In genomic region chr8:120133169-120133568, GRCm38 (mm10) we compare ENCODE assay signal across 17 mouse cellular contexts. TPM values are rescaled to one million over a fixed set of nuclear protein-coding genes. Genes with fewer than 3 reads are reported as not detected.
DNase-seq lines count a peak whose midpoint lies in the region; ATAC-seq and TF ChIP-seq lines count a peak whose summit lies in the region.
"Had no signal": no experiment of that assay in that cellular context is flagged by ENCODE, and none has a peak within 500 bp of the region (broad histone marks: within the 10 kb centered on the region; RNA-seq: fewer than 3 reads in every experiment).

No protein-coding gene starts in this region.

- no peak for ATAC-seq in hindbrain, postnatal 0 days
- ATAC-seq in hindbrain, embryonic 12.5 days (ENCODE audit: low FRiP score), result no peak
- ATAC-seq in forebrain, embryonic 12.5 days (ENCODE audit: low FRiP score), result no peak

- 77% methylated on average over 7 of the region's 7 CpGs for WGBS in hindbrain, postnatal 0 days
- WGBS in hindbrain, embryonic 12.5 days, result 88% methylated on average over 7 of the region's 7 CpGs
- 85% methylated on average over 7 of the region's 7 CpGs for WGBS in forebrain, embryonic 12.5 days

- no peak overlapping the region for H3K4me2 ChIP-seq in hindbrain, postnatal 0 days (ENCODE audit: low read depth, low read length)
- no peak overlapping the region for H3K4me2 ChIP-seq in hindbrain, embryonic 12.5 days (replicated peaks)
- no peak overlapping the region for H3K4me2 ChIP-seq in forebrain, embryonic 12.5 days
- H3K4me2 ChIP-seq: heart, embryonic 13.5 days; limb, embryonic 13.5 days had no signal

- no peaks in the 10 kb centered on the region for H3K27me3 ChIP-seq in hindbrain, postnatal 0 days (ENCODE audit: insufficient read depth, low read length)
- H3K27me3 ChIP-seq in hindbrain, embryonic 12.5 days, result 0 out of 2 replicates have a peak, but pooled peaks cover 4% of the 10 kb centered on the region
- no peaks in the 10 kb centered on the region for H3K27me3 ChIP-seq in forebrain, embryonic 12.5 days
- H3K27me3 ChIP-seq: heart, embryonic 13.5 days; limb, embryonic 13.5 days had no signal

- no peak for TF ChIP-seq CTCF in hindbrain, postnatal 0 days (IDR thresholded peaks at IDR 0.05; ENCODE audit: low read depth)

- no peaks in the 10 kb centered on the region for H3K36me3 ChIP-seq in hindbrain, postnatal 0 days (ENCODE audit: insufficient read depth, low read length)
- no peaks in the 10 kb centered on the region for H3K36me3 ChIP-seq in hindbrain, embryonic 12.5 days
- no peaks in the 10 kb centered on the region for H3K36me3 ChIP-seq in forebrain, embryonic 12.5 days (replicated peaks)
- H3K36me3 ChIP-seq: G1E; hindbrain, embryonic 10.5 days; limb, embryonic 13.5 days had no signal

- no peak overlapping the region for H3K4me3 ChIP-seq in hindbrain, postnatal 0 days (ENCODE audit: low read length)
- no peak overlapping the region for H3K4me3 ChIP-seq in hindbrain, embryonic 12.5 days
- no peak overlapping the region for H3K4me3 ChIP-seq in forebrain, embryonic 12.5 days (replicated peaks)
- H3K4me3 ChIP-seq: heart, embryonic 13.5 days; hindbrain, embryonic 10.5 days; limb, embryonic 13.5 days; megakaryocyte, embryonic 14.5 days had no signal

- DNase-seq in hindbrain, postnatal 0 days (ENCODE audit: low spot score), result peak; percentile 1
- peak; percentile 97 for DNase-seq in cerebellum, adult 11-12 months
- peak; percentile 83 to 85 for DNase-seq in cerebellum, postnatal 14 days
- DNase-seq in kidney, postnatal 25 days, result peak; percentile 84 to 88
- DNase-seq in lung, postnatal 14 days, result no peak
- DNase-seq: gastrocnemius, postnatal 14 days; lung, adult 18-20 months had no signal

- no peak overlapping the region for H3K9ac ChIP-seq in hindbrain, postnatal 0 days (replicated peaks; ENCODE audit: low read length)
- H3K9ac ChIP-seq in hindbrain, embryonic 12.5 days, result no peak overlapping the region
- H3K9ac ChIP-seq in forebrain, embryonic 12.5 days, result no peak overlapping the region
- H3K9ac ChIP-seq: heart, embryonic 13.5 days; limb, embryonic 13.5 days had no signal

- no peak overlapping the region for H3K27ac ChIP-seq in hindbrain, postnatal 0 days
- no peak overlapping the region for H3K27ac ChIP-seq in hindbrain, embryonic 12.5 days
- no peak overlapping the region for H3K27ac ChIP-seq in forebrain, embryonic 12.5 days
- H3K27ac ChIP-seq: heart, embryonic 13.5 days; hindbrain, embryonic 10.5 days; limb, embryonic 13.5 days; stomach, postnatal 0 days had no signal

- 0 out of 2 replicates have a peak, but pooled peaks cover 9% of the 10 kb centered on the region for H3K4me1 ChIP-seq in hindbrain, postnatal 0 days (ENCODE audit: insufficient read depth, low read length)
- H3K4me1 ChIP-seq in hindbrain, embryonic 12.5 days, result peaks cover 6% of the 10 kb centered on the region
- peaks cover 10% of the 10 kb centered on the region for H3K4me1 ChIP-seq in forebrain, embryonic 12.5 days
- H3K4me1 ChIP-seq: limb, embryonic 13.5 days had no signal

- no peaks in the 10 kb centered on the region for H3K9me3 ChIP-seq in hindbrain, postnatal 0 days (ENCODE audit: low read length)
- H3K9me3 ChIP-seq in hindbrain, embryonic 12.5 days (replicated peaks), result no peaks in the 10 kb centered on the region
- H3K9me3 ChIP-seq in forebrain, embryonic 12.5 days, result 0 out of 2 replicates have a peak, but pooled peaks cover 3% of the 10 kb centered on the region
- H3K9me3 ChIP-seq: G1E; heart, embryonic 13.5 days; limb, embryonic 13.5 days had no signal

RNA-seq across cellular contexts. Expression of gene 6430548M08Rik, which starts 19.2 kb away (rescaled TPM):
- 66.1 and 75.6 TPM in 2 replicates for total RNA-seq in hindbrain, postnatal 0 days (2014; rRNA removed)
- polyA plus RNA-seq in hindbrain, postnatal 0 days (2015; fragmentation: Nextera tagmentation; extraction: Ambion mirVana), result 33.9 and 35.6 TPM in 2 replicates
- polyA plus RNA-seq in hindbrain, embryonic 12.5 days (2016; fragmentation: Nextera tagmentation; extraction: Ambion mirVana), result 17.2 and 18.5 TPM in 2 replicates
- 12.9 and 14.1 TPM in 2 replicates for polyA plus RNA-seq in forebrain, embryonic 12.5 days (2016; fragmentation: Nextera tagmentation; extraction: Ambion mirVana)

RNA-seq across cellular contexts. Expression of gene Zdhhc7, which starts 31.9 kb away (rescaled TPM):
- total RNA-seq in hindbrain, postnatal 0 days (2014; rRNA removed), result 37.7 and 46.2 TPM in 2 replicates
- polyA plus RNA-seq in hindbrain, postnatal 0 days (2015; fragmentation: Nextera tagmentation; extraction: Ambion mirVana), result 25.3 and 26.6 TPM in 2 replicates
- polyA plus RNA-seq in hindbrain, embryonic 12.5 days (2016; fragmentation: Nextera tagmentation; extraction: Ambion mirVana), result 30.6 and 36.8 TPM in 2 replicates
- polyA plus RNA-seq in forebrain, embryonic 12.5 days (2016; fragmentation: Nextera tagmentation; extraction: Ambion mirVana), result 30.4 and 31.0 TPM in 2 replicates

RNA-seq across cellular contexts. Expression of gene Fam92b, which starts 44.1 kb away (rescaled TPM):
- 1.2 and 3.3 TPM in 2 replicates for total RNA-seq in hindbrain, postnatal 0 days (2014; rRNA removed)
- 1.6 and 2.0 TPM in 2 replicates for polyA plus RNA-seq in hindbrain, postnatal 0 days (2015; fragmentation: Nextera tagmentation; extraction: Ambion mirVana)
- 1.6 and 3.0 TPM in 2 replicates for polyA plus RNA-seq in hindbrain, embryonic 12.5 days (2016; fragmentation: Nextera tagmentation; extraction: Ambion mirVana)
- polyA plus RNA-seq in forebrain, embryonic 12.5 days (2016; fragmentation: Nextera tagmentation; extraction: Ambion mirVana), result 2.5 and 3.2 TPM in 2 replicates
- total RNA-seq: G1E; gastrocnemius, postnatal 14 days; monocyte, adult 5-6 weeks had no signal
- polyA plus RNA-seq: G1E; heart, embryonic 13.5 days; limb, embryonic 13.5 days; spleen, adult 2 months had no signal
